Mouse (Mus musculus) midbrain, embryonic 11.5 days (tissue): Measurements from ENCODE around the gene Fdx1. TPM values are rescaled to one million over a fixed set of nuclear protein-coding genes. Genes with fewer than 3 reads are reported as not detected.

Source experiments
- ATAC-seq: fragments of 200-750 bp; cut with Nextera tagmentation; 2 replicates; pipeline ENCODE4 v1.8.0; 2017; ENCODE audit warnings: moderate TSS enrichment, moderate library complexity; ENCODE audit not compliant: low FRiP score
- DNase-seq: peaks from one replicate; pipeline ENCODE4 v3.0.0; 2015; ENCODE audit warnings: low spot score; ENCODE audit errors: missing footprints
- H3K27ac ChIP-seq: fragments of 300-500 bp; sonication (generic); 2 replicates; pipeline ENCODE4 v1.5.1; 2014; ENCODE audit warnings: low read depth, low read length
- H3K27me3 ChIP-seq: fragments of 300-500 bp; sonication (generic); 2 replicates; pipeline ENCODE4 v1.6.1; 2014; ENCODE audit warnings: mild to moderate bottlenecking, low read length, moderate library complexity, mixed read lengths; ENCODE audit not compliant: control insufficient read depth, insufficient read depth
- H3K36me3 ChIP-seq: fragments of 300-500 bp; sonication (generic); 2 replicates; pipeline ENCODE4 v1.6.1; 2014; ENCODE audit warnings: mild to moderate bottlenecking, low read length, moderate library complexity, mixed read lengths; ENCODE audit not compliant: control insufficient read depth, insufficient read depth
- H3K4me1 ChIP-seq: fragments of 300-500 bp; sonication (generic); 2 replicates; pipeline ENCODE4 v1.6.1; 2014; ENCODE audit warnings: low read length; ENCODE audit not compliant: control insufficient read depth, insufficient read depth
- H3K4me2 ChIP-seq: fragments of 300-500 bp; sonication (generic); 2 replicates; pipeline ENCODE4 v1.6.1; 2014; ENCODE audit warnings: mild to moderate bottlenecking, moderate library complexity
- H3K4me3 ChIP-seq: fragments of 300-500 bp; sonication (generic); 2 replicates; pipeline ENCODE4 v1.5.1; 2014; ENCODE audit warnings: low read depth, low read length
- H3K9ac ChIP-seq: fragments of 300-500 bp; sonication (generic); 2 replicates; pipeline ENCODE4 v1.6.1; 2014; ENCODE audit warnings: low read length
- H3K9me3 ChIP-seq: fragments of 300-500 bp; sonication (generic); 2 replicates; pipeline ENCODE4 v1.6.1; 2016; ENCODE audit warnings: low read length; ENCODE audit not compliant: control insufficient read depth
- WGBS: fragments of 180-500 bp; shearing (Covaris S2); extraction: QIAGEN DNeasy Blood & Tissue Kit; methylation state at CpG from one replicate; pipeline ENCODE4 v1.1.7; 2014; 5-methylcytosine and 5-hydroxymethylcytosine counted together
- polyA plus RNA-seq: library from polyadenylated mRNA; unstranded; fragments of >200 nt; fragmentation: Nextera tagmentation; extraction: Ambion mirVana; gene quantifications from 2 replicates; pipeline ENCODE4 v1.2.1, GENCODE M21; 2014

Fdx1 gene
- polyA plus RNA-seq, 1 experiment from 2014 or later = 51.6 TPM

GRCm38 (mm10) chr9:51906938-51907337 is 56.4 kb downstream of the Fdx1 start:
- 91% methylated on average over 8 of the region's 8 CpGs for WGBS
- ATAC-seq (no peak), DNase-seq (peak; percentile 51)
- Histone ChIP-seq H3K9me3 (no peaks in the 10 kb centered on the region), H3K4me3 (no peak overlapping the region), H3K27ac (no peak overlapping the region), H3K36me3 (no peaks in the 10 kb centered on the region), H3K9ac (no peak overlapping the region), H3K27me3 (no peaks in the 10 kb centered on the region), H3K4me1 (no peaks in the 10 kb centered on the region), H3K4me2 (no peak overlapping the region)

Other genes with a start within 250 kb of the Fdx1 start
- gene Arhgap20, start 198.2 kb downstream of the Fdx1 start, polyA plus RNA-seq = 4.1 and 5.7 TPM in 2 replicates
- gene Rdx, start 83.6 kb upstream of the Fdx1 start, polyA plus RNA-seq = 218 and 255 TPM in 2 replicates
- 17.2 and 17.8 TPM in 2 replicates for gene Zc3h12c, start 205.0 kb upstream of the Fdx1 start, polyA plus RNA-seq